Mouse (Mus musculus): Measurements from ENCODE around the gene Nrip2. TPM values are rescaled to one million over a fixed set of nuclear protein-coding genes. Genes with fewer than 3 reads are reported as not detected.

Gene Nrip2
- polyA plus RNA-seq, 1 experiment, result 1.3 TPM

DNA sequence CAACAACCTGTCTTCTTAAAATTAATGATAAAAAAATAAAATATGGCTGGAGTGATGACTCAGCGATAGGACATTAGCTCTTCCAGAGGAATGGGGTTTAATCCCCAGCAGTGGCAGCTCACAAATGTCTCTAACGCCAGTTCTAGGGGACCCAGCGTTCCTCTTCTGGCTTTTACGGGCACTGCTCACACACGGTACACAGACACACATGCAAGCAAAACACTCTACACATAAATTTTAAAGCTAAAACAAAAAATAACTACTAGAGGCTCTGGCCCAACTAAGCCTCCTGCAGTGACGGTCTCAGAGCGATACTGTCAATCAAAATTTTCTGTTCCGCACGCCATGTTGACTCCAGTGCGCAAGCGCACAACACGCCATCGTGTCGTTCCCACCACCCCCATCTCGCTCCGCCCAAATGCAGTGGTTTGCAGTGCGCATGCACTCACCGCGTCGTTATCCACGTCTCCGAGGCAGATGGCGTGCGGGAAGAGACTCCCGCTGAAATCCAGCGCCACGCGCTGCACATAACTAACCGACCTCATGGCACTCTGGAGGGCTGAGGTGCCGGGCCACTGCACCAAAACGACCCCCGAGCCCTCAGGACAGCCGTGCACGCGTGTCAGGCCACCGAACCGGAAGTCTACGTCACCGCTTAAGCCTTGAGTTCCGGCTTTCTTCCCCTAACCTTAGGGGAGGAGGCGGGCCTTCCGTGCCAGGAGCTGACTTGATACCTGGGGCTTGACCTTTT is 25.3 kb downstream of the Nrip2 start, which contains the start of gene Itfg2:
TSS of gene Itfg2 (minus strand) at position 663 of the 751 bp plus-strand sequence.
- peak within 1 kb of the TSS; percentile 90 for H3K27ac ChIP-seq (ENCODE audit: control insufficient read depth, insufficient read depth, low read depth, low read length, poor library complexity)
- WGBS, result under 1% methylated on average over 42 of the region's 42 CpGs
- TF ChIP-seq CTCF (IDR thresholded peaks at IDR 0.05; ENCODE audit: control insufficient read depth, insufficient read depth, low read length), result no peak
- peak; percentile 95 for TF ChIP-seq POLR2A (IDR thresholded peaks at IDR 0.05; ENCODE audit: borderline replicate concordance, control insufficient read depth, low read depth, low read length)
- H3K4me3 ChIP-seq (replicated peaks; ENCODE audit: control insufficient read depth, low read depth, low read length), result peak within 1 kb of the TSS; percentile 89
- H3K4me1 ChIP-seq (ENCODE audit: control insufficient read depth, insufficient read depth, low read length), result no peaks in the 10 kb centered on the region; the same call in 1 of the 2 replicates

DNA sequence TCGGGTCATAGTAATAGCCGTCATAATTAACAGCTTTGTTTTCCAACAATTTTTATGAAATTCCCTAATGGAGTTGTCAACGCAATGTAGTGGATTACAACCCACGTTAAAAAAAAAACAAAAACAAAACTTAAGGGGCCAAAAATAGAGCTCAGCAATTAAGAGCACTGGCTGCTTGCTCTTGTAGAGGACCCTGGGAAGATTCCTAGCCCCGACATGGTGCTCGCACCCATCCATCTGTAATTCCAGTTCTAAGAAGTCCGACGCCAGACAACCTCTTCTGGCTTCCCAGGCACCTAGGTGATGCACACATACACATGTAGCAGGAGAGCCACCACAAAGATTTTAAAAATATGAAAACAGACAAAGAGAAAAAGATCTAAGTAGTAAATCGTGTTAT is 25.9 kb downstream of the Nrip2 start:
- Histone ChIP-seq H3K4me3 (replicated peaks; ENCODE audit: control insufficient read depth, low read depth, low read length) (peak overlapping the region; percentile 89), H3K4me1 (ENCODE audit: control insufficient read depth, insufficient read depth, low read length) (no peaks in the 10 kb centered on the region; the same call in 1 of the 2 replicates), H3K27ac (ENCODE audit: control insufficient read depth, insufficient read depth, low read depth, low read length, poor library complexity) (no peak overlapping the region)
- 35% methylated on average over 9 of the region's 9 CpGs for WGBS
- TF ChIP-seq POLR2A (IDR thresholded peaks at IDR 0.05; ENCODE audit: borderline replicate concordance, control insufficient read depth, low read depth, low read length) (no peak), CTCF (IDR thresholded peaks at IDR 0.05; ENCODE audit: control insufficient read depth, insufficient read depth, low read length) (no peak)

DNA sequence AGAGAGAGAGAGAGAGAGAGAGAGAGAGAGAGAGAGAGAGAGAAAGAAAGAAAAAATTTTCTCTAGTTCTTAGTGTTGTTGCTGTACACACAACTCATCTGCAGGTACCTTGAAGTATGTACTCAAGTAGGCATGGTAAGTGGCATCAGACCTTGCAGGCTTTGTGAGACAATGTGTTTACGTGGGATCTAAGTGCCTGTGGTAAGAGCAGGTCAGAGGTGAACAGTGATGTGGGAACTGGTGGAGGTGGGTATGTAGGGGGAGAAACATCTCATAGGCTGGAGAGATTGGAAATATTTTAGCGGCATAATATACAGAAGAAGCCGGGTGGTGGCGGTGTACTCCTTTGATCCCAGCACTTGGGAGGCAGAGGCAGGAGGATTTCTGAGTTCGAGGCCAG is 28.5 kb downstream of the Nrip2 start:
- no peak overlapping the region for H3K4me3 ChIP-seq (replicated peaks; ENCODE audit: control insufficient read depth, low read depth, low read length)
- 89% methylated on average over 5 of the region's 5 CpGs for WGBS
- no peak for TF ChIP-seq CTCF (IDR thresholded peaks at IDR 0.05; ENCODE audit: control insufficient read depth, insufficient read depth, low read length)
- no peak for TF ChIP-seq POLR2A (IDR thresholded peaks at IDR 0.05; ENCODE audit: borderline replicate concordance, control insufficient read depth, low read depth, low read length)
- H3K4me1 ChIP-seq (ENCODE audit: control insufficient read depth, insufficient read depth, low read length), result no peaks in the 10 kb centered on the region; the same call in 1 of the 2 replicates
- H3K27ac ChIP-seq (ENCODE audit: control insufficient read depth, insufficient read depth, low read depth, low read length, poor library complexity), result no peak overlapping the region

DNA sequence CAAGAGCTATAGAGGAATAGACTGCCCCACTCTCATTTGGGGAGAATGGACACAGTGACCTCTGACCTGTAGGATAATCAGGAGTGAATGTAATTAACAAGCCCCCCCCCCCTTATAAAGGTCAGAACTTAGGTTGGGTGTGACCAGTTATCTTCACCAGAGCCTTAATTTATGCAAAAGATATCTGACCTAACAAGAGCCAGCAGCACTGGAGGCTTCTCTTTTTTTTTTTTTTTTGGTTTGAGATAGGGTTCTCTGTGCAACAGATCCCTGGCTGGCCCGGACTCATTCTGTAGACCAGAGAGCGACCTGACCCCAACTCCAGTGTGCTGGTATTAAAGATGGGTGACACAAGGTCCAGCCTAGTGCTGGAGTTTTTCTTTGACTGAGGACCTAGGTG is 30.2 kb downstream of the Nrip2 start:
- Histone ChIP-seq H3K27ac (ENCODE audit: control insufficient read depth, insufficient read depth, low read depth, low read length, poor library complexity) (no peak overlapping the region), H3K4me3 (replicated peaks; ENCODE audit: control insufficient read depth, low read depth, low read length) (no peak overlapping the region), H3K4me1 (ENCODE audit: control insufficient read depth, insufficient read depth, low read length) (no peaks in the 10 kb centered on the region)
- WGBS, result 47% methylated on average over 2 of the region's 2 CpGs
- TF ChIP-seq POLR2A (IDR thresholded peaks at IDR 0.05; ENCODE audit: borderline replicate concordance, control insufficient read depth, low read depth, low read length), result no peak
- no peak for TF ChIP-seq CTCF (IDR thresholded peaks at IDR 0.05; ENCODE audit: control insufficient read depth, insufficient read depth, low read length)

DNA sequence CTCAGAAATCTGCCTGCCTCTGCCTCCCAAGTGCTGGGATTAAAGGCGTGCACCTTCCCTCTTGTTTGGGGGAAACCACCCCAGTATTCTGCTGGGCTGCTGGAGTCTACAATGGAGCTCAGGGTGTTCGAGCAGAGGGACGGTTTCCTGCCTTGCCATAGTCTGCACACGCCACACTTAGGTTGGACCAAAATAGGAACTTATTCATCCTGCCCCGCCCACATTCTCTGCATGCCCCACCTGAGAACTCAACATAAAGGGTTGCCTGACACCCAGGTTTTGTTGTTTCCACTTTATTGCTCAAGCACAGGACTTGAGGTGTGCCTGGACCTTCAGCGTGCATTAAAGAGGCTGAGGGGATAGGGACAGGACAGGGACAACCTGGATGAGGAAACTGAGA is 30.7 kb downstream of the Nrip2 start:
- 68% methylated on average over 6 of the region's 6 CpGs for WGBS
- TF ChIP-seq CTCF (IDR thresholded peaks at IDR 0.05; ENCODE audit: control insufficient read depth, insufficient read depth, low read length) (no peak), POLR2A (IDR thresholded peaks at IDR 0.05; ENCODE audit: borderline replicate concordance, control insufficient read depth, low read depth, low read length) (no peak)
- no peak overlapping the region for H3K27ac ChIP-seq (ENCODE audit: control insufficient read depth, insufficient read depth, low read depth, low read length, poor library complexity)
- no peak overlapping the region for H3K4me3 ChIP-seq (replicated peaks; ENCODE audit: control insufficient read depth, low read depth, low read length)
- no peaks in the 10 kb centered on the region for H3K4me1 ChIP-seq (ENCODE audit: control insufficient read depth, insufficient read depth, low read length)

DNA sequence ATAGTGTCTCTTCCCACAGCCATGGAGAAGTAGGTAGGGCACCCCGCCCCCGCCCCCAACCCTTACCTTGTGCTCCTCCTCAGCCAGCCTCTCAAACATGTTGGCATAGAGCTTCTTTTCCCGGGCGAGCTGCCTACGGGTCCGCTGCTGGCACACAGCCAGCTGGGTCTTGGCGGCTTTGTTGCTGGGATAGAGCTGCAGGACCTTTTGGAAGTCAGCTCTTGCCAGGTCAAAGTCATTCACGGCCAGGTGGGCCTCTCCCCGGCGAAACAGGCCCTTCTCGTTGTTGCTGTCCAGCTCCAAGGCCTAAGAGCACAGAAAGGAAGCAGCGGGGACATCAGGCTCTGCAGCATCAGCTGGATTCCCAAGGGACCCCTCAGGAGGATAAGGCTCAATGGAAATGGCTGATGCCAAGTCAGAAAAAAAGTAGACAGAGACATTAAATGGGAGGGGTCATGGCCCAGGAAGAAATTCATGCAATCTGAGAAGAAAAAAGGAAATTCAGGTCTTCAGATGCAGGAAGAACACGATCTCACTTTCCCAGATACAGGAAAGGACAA is 33.3 kb downstream of the Nrip2 start:
- Histone ChIP-seq H3K4me1 (ENCODE audit: control insufficient read depth, insufficient read depth, low read length) (no peaks in the 10 kb centered on the region), H3K27ac (ENCODE audit: control insufficient read depth, insufficient read depth, low read depth, low read length, poor library complexity) (no peak overlapping the region), H3K4me3 (replicated peaks; ENCODE audit: control insufficient read depth, low read depth, low read length) (no peak overlapping the region)
- WGBS, result 90% methylated on average over 13 of the region's 13 CpGs
- TF ChIP-seq CTCF (IDR thresholded peaks at IDR 0.05; ENCODE audit: control insufficient read depth, insufficient read depth, low read length) (no peak), POLR2A (IDR thresholded peaks at IDR 0.05; ENCODE audit: borderline replicate concordance, control insufficient read depth, low read depth, low read length) (no peak)

DNA sequence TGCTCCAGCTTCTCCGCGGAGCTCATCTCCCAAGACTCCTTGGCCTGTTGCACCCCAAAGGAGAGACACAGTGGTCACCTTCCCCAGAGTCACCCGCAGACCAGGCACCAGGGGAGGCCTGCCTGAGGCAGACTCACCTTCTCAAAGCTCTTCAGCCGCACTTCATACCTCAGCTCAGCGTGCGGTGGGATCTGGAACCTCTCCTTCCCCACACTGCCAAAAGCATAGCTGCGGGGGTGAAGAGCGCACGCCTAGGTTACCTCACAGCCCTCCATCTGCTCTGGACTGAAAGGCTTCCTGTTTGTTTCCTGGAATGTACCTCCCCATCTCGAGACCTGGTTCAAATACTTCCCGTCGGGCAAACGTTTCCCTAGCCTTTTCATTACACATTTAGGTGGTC is 34.5 kb downstream of the Nrip2 start:
- Histone ChIP-seq H3K4me1 (ENCODE audit: control insufficient read depth, insufficient read depth, low read length) (no peaks in the 10 kb centered on the region), H3K4me3 (replicated peaks; ENCODE audit: control insufficient read depth, low read depth, low read length) (no peak overlapping the region), H3K27ac (ENCODE audit: control insufficient read depth, insufficient read depth, low read depth, low read length, poor library complexity) (no peak overlapping the region)
- 88% methylated on average over 13 of the region's 13 CpGs for WGBS
- TF ChIP-seq POLR2A (IDR thresholded peaks at IDR 0.05; ENCODE audit: borderline replicate concordance, control insufficient read depth, low read depth, low read length), result no peak
- no peak for TF ChIP-seq CTCF (IDR thresholded peaks at IDR 0.05; ENCODE audit: control insufficient read depth, insufficient read depth, low read length)

DNA sequence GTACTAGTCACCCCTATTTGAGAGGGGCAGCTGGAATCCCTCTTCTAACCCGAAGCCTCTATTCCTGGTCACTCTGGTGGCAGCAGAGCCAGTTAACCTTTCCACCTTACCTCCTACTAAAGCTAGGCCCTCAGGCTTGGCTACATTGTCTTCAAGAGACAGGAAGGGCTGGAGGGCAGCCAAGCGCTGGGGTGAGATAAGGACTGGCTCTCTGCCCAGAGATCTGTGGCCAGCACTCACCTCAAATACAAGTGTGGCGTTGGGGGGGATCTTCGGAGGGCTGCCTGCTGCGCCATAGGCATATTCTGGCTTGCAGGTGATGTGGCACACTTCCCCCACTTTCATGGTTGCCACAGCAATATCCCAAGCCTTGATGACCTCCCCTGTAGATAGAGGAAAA is 36.4 kb downstream of the Nrip2 start:
- 32% methylated on average over 5 of the region's 5 CpGs for WGBS
- no peak overlapping the region for H3K4me3 ChIP-seq (replicated peaks; ENCODE audit: control insufficient read depth, low read depth, low read length)
- H3K4me1 ChIP-seq (ENCODE audit: control insufficient read depth, insufficient read depth, low read length), result peaks cover 2% of the 10 kb centered on the region; the same call in 1 of the 2 replicates
- TF ChIP-seq CTCF (IDR thresholded peaks at IDR 0.05; ENCODE audit: control insufficient read depth, insufficient read depth, low read length) (no peak), POLR2A (IDR thresholded peaks at IDR 0.05; ENCODE audit: borderline replicate concordance, control insufficient read depth, low read depth, low read length) (no peak)
- no peak overlapping the region for H3K27ac ChIP-seq (ENCODE audit: control insufficient read depth, insufficient read depth, low read depth, low read length, poor library complexity)
